Mouse (Mus musculus): ENCODE measurements at regions not wholly inside any gene's neighbourhood (a gene's known extent, or its start where the extent isn't known, plus 50 kb on each side); places are given as distances from the start of the nearest gene placed in this dataset.
A peak's percentile ranks its signal among the peaks of the same experiment; 100 is the strongest.

GRCm38 (mm10) chr4:89457861-89458260 lies 147.0 kb upstream of the Cdkn2b start:
- no peak for ATAC-seq (replicated peaks; ENCODE audit: low FRiP score, low TSS enrichment, poor library complexity, severe bottlenecking)

- no peak for ATAC-seq (replicated peaks; ENCODE audit: low FRiP score, low TSS enrichment, poor library complexity, severe bottlenecking)
These were observed 144.1 kb upstream of the Cdkn2b start for GRCm38 (mm10) chr4:89454926-89455325.

DNA sequence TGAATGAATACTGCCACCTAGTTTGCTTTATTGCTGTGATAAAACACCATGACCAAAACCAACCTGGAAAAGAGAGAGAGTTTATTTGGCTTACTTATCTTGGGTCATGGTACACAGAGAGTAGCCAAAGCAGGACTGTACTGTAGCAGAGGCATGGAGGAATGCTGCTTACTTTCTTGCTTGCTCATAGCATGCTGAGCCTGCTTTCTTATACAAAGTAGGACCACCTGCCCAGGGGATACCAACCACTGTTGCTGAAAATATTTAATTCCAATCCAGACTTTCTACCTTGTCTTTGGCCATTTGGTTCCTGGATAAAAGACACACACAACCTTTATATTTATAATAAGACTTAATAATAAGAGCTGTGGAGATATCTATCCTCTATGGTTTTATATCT lies 142.2 kb upstream of the Cdkn2b start:
- no peak for ATAC-seq (replicated peaks; ENCODE audit: low FRiP score, low TSS enrichment, poor library complexity, severe bottlenecking)

DNA sequence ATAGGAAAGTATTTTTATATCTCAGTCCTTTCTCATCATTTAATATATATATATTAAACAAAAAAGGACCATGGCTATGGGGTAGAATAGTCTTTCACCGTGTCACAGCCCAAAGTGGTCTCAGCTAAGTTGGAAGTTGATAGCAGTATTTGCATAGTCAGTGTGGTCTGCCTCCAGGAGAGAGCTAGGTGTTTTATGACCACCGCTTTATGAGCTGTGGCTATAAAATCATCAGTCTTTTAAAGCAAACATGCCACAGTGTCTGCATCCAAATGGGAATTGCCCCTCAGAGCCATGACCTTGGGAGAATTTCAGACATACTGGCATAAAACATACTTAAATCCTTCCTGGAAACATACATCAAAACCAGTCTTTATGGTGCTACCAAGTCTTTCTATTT lies 140.9 kb upstream of the Cdkn2b start:
- ATAC-seq (replicated peaks; ENCODE audit: low FRiP score, low TSS enrichment, poor library complexity, severe bottlenecking) = no peak

GRCm38 (mm10) chr4:89446765-89447487 lies 136.1 kb upstream of the Cdkn2b start:
- ATAC-seq (replicated peaks; ENCODE audit: low FRiP score, low TSS enrichment, poor library complexity, severe bottlenecking) = no peak

- ATAC-seq (replicated peaks; ENCODE audit: low FRiP score, low TSS enrichment, poor library complexity, severe bottlenecking) = no peak
These were observed 135.4 kb upstream of the Cdkn2b start for GRCm38 (mm10) chr4:89446156-89446716.

GRCm38 (mm10) chr4:89445214-89446155 lies 134.6 kb upstream of the Cdkn2b start:
- peak; percentile 72 for ATAC-seq (replicated peaks; ENCODE audit: low FRiP score, low TSS enrichment, poor library complexity, severe bottlenecking)

GRCm38 (mm10) chr4:89442526-89442925 lies 131.7 kb upstream of the Cdkn2b start:
- ATAC-seq (replicated peaks; ENCODE audit: low FRiP score, low TSS enrichment, poor library complexity, severe bottlenecking) = no peak

GRCm38 (mm10) chr4:89440821-89441220 lies 130.0 kb upstream of the Cdkn2b start:
- ATAC-seq (replicated peaks; ENCODE audit: low FRiP score, low TSS enrichment, poor library complexity, severe bottlenecking) = no peak

DNA sequence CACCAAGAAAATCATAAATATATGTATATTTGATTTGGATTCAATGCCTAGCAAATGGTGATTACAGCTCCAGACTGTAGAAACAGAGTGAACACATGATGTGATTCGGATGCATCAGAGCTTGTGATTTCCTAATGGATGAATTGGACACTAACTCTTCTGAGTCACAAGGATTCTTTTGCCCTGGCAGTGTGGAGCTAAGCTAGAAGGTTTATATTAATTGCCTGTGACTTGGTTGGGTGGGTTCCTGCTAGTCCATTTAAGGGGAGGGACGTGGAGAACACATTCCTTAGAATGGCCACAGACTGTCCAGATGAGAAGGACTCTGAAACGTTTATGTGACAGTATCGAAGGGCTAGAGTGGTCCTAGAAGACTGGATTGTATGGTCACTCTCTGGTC lies 129.5 kb upstream of the Cdkn2b start:
- no peak for ATAC-seq (replicated peaks; ENCODE audit: low FRiP score, low TSS enrichment, poor library complexity, severe bottlenecking)

GRCm38 (mm10) chr4:89438665-89439064 lies 127.8 kb upstream of the Cdkn2b start:
- no peak for ATAC-seq (replicated peaks; ENCODE audit: low FRiP score, low TSS enrichment, poor library complexity, severe bottlenecking)

- ATAC-seq (replicated peaks; ENCODE audit: low FRiP score, low TSS enrichment, poor library complexity, severe bottlenecking) = no peak
These were observed 125.9 kb upstream of the Cdkn2b start for GRCm38 (mm10) chr4:89436764-89437163.

GRCm38 (mm10) chr4:89434152-89434551 lies 123.3 kb upstream of the Cdkn2b start:
- no peak for ATAC-seq (replicated peaks; ENCODE audit: low FRiP score, low TSS enrichment, poor library complexity, severe bottlenecking)

DNA sequence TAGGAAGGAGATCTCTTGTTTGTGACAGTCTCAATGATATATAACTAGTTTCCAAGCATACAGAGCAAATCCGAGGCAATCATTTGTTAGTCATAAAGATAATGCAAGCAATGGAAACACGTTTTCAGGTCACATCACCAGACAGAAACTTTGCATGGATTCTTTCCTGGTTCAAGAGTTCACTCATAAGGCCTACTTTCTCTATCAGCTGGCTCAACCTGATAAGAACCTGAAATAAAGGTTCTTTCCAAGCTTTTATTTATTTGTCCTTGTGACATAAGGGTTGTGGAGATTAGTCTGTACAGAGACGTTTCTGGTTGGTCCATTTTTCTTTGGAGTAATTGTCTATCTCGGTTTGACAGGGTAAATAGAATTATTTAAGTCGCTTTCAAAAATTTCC lies 122.7 kb upstream of the Cdkn2b start:
- ATAC-seq (replicated peaks; ENCODE audit: low FRiP score, low TSS enrichment, poor library complexity, severe bottlenecking) = no peak

DNA sequence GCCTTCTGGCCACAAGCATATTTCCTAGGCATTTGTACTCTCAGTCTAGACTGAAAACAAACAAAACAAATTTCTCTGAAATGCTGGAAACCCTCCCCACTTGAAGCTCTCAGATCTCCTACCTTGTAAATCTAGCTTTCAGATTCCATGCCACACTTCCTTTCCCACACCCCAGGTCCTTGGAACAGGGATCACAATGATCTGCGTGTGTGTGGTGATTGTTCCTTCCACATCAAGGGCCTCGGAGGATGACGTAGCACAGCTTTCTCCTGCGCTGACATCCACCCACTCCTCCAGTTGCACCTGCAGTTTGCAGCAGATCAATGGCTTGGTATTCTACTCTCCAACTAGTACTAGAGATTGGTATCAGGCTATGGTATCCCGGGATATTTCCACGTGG lies 120.7 kb upstream of the Cdkn2b start:
- ATAC-seq (replicated peaks; ENCODE audit: low FRiP score, low TSS enrichment, poor library complexity, severe bottlenecking) = no peak

DNA sequence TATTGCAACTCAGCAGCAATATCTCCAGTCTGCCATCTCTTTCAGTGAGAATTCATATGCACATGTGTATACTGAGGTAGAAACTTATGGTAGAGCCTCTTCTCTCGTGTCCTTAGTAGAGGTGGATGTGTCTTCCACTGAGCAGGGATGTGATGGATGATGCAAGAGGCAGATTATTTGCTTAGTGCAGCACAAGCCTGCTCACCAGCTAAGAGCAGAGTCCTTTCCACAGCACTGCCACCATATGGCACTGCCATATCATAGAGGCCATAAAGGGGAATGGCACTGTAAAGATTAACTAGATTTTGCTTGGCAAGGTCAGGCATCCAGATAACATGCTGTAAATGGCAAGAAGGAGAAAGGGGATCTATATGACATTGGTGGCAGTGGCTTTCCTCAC lies 117.6 kb upstream of the Cdkn2b start:
- 0 out of 2 replicates have a peak, but pooled peaks have one; percentile 50 for ATAC-seq (replicated peaks; ENCODE audit: low FRiP score, low TSS enrichment, poor library complexity, severe bottlenecking)

DNA sequence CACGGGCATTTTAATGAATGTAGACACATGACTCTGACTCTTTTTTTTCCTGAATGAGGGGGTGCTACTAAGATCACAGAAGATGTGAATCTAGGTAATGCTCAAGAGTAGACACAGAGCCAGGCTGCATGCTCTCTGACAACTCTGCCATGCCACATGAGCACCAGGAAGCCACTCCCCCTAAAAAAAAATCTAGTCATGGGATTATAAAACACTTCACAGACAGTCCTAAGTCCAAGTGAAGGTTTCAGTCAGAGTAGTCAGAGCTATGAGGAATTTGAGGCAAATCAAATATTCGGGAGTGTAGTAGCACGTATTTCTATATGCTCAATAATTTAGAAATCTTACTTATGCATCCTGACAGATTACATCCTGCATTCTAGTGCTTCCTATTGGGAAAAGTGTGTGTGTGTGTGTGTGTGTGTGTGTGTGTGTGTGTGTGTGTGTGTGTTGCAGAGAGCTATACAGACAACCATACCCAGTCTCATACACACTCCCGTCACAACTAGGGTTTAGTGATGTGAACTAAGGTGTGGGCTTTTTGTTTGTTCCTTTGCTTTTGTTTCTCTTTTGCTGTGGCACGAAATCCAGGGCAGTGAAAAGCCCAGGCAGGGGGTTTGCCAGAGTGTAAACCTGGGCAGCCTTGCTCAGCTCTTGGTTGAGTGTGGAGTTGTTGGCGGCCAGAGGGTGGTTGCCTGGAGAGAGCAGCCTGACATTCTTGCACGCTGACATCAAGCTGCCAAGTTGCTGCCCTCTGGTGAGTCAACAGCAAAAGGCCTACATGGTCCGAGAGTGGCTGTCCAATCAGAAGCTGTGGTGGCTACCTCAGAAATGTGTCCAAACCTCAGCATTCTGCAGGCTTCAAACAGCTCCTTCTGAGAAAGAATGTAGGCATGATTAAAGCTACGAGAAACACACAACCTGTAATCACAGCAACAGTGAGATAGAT lies 116.8 kb upstream of the Cdkn2b start:
- ATAC-seq (replicated peaks; ENCODE audit: low FRiP score, low TSS enrichment, poor library complexity, severe bottlenecking) = no peak

DNA sequence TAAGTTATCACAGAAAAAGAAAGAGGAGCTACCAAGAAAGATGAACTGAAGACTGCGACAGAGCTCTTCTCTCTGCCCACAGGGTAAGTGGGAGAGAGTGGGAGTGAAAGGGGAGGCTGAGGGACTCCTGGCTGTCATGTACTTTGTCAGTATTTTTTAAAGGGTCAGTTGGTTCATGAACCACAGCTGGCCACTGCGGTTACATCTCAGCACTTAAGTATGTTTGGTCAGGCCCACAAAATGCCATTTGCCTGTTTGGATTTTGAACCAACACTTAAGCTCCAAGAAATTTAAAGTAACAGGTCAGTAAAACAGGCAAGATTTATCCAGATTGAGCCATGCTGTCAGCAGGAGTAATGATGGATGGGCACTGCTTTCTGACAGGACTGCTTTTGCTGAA lies 115.1 kb upstream of the Cdkn2b start:
- no peak for ATAC-seq (replicated peaks; ENCODE audit: low FRiP score, low TSS enrichment, poor library complexity, severe bottlenecking)

GRCm38 (mm10) chr4:89421694-89422354 lies 111.0 kb upstream of the Cdkn2b start:
- no peak for ATAC-seq (replicated peaks; ENCODE audit: low FRiP score, low TSS enrichment, poor library complexity, severe bottlenecking)

Measured in megakaryocyte-erythroid progenitor cell, adult 5-6 weeks (primary cell).